Mouse (Mus musculus) frontal cortex, postnatal 14 days (tissue): Measurements from ENCODE around the gene Acod1.

Experiments used
- DNase-seq, 2 experiments: peaks; one replicate each; pipeline ENCODE4 v3.0.0; 2022; ENCODE audit warnings: low spot score in 2 of 2

Acod1 gene

DNA sequence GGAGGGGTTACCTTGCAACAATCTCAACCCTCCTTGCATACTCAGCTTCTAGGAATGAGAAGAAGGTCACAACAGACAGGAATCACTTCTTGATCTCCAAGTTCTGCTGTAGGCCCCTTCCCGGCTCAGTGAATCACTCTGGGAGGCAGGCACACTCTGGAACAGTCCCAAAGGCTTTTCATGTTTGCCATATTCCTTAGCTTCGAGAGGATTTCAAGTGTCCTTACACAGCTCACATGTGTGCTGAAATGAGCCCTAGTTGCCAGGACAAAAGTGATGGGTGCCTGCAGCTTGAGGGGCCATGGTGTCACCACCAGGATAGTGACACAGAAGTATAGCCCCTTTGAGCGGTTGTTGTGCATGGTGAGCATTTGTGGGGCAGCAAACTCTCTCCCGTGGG is 26.0 kb downstream of the Acod1 start:
- no peak for DNase-seq

DNA sequence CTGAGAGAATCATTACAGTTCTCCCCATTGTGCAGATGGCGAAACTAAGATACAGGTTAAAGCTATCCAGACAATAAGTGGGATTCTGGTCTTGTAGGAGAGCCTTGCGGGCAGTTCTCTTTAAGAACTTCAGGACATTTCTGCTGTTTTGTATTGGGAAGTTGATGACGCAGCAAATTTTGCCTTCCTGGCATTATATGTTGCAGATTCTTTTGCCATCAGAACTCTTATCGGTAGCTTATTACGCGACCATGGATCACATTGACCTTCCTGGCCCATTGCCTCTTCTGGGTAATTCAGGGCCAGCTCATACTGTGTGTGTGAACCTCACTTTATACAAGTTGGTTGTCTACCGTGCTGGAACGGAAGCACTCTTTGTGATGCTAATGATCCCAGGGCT is 27.0 kb downstream of the Acod1 start:
- no peak for DNase-seq

DNA sequence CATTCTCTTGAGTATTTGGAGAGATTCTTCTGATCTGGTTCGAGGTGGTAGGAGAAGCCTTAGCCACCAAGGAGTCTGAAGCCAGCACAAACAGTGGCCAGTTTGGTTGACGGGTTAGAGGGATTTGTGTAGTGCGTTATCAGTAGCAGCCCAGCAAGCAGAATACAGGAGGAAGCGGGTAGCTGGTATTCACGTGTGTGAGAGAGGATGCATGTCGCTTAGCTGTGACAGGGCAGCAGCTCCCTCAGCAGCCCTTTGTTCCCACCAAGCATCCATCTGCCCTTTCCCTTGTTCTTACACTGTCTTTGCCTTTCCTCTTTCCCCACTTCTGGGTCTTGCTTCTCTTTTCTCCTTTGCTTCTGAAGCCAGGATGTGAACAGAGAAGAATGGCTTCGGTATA is 28.4 kb downstream of the Acod1 start:
- no peak for DNase-seq

DNA sequence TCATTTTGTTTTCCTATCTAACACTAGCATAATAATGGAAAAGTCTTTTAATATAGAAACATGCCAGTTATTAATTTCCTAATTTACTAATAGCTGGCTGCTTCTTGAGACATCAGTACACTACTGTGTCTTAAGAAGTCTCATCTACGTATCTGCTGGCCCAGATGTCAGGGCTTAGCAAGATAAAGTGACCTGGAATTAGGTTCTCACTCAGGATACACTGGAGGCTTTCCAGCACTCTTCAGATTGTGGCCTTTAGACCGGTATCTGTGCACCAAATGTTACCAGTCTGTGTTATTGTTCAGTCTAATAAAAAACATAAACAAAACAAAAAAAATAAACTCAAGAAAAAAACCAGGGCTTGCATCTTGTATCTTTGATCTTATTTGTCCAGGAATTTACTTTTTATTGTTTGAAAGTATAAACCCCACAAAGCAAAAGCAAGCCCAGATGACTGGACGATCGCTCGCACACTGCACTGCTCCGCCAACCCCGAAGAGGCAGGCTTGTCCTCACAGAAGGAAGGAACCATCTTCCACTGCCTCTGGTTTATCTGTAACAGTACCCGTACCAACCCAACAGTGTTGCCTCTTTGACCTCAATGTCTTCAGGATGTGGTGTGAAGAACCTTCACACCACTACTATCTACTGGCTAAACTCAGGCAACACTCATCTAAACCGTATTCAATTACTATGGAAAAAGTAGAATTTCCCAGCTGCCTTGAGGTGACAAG is 30.7 kb downstream of the Acod1 start:
- no peak for DNase-seq

DNA sequence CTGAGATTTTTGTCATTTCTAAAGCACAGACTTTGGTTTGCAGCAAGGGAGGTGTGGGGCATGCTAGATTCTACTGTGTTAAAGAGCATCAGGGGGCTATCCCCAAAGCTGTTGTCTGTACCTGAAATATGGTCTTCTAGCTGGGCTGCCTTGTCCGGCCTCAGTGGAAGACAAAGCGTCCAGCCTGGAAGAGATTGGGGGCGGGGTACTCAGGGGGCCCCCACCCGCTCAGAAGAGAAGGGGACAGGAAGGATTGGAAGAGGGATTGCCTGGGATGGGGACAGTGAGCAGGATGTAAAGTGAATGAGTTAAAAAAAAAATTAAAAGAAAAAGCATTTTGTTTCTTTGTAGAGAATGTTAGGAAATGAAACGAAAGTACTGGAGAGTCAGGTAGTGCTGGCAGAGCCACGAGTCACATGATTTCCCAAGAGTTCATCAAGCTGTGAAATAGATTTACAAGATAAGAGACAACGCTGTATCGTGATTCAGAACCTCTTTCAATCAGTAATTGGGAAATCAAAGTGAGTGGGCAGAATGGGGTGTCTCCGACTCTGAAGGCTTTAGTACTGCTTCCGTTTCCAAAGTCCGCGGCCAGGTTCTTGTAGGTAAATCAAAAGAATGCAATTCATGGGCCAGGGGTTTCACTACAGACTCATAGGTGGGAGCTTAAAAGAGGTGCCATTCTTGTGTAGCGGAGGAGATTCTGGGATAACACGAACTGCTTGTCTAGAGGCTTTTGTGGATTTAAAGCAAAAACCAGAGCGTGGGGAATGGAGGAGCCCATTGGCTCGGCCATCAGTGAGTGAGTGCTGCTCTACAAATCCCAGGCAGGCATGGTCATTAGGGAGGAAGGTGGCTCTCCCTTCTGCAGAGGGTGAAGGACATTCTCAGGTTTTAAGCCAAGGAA is 31.5 kb downstream of the Acod1 start:
- DNase-seq, result no peak

DNA sequence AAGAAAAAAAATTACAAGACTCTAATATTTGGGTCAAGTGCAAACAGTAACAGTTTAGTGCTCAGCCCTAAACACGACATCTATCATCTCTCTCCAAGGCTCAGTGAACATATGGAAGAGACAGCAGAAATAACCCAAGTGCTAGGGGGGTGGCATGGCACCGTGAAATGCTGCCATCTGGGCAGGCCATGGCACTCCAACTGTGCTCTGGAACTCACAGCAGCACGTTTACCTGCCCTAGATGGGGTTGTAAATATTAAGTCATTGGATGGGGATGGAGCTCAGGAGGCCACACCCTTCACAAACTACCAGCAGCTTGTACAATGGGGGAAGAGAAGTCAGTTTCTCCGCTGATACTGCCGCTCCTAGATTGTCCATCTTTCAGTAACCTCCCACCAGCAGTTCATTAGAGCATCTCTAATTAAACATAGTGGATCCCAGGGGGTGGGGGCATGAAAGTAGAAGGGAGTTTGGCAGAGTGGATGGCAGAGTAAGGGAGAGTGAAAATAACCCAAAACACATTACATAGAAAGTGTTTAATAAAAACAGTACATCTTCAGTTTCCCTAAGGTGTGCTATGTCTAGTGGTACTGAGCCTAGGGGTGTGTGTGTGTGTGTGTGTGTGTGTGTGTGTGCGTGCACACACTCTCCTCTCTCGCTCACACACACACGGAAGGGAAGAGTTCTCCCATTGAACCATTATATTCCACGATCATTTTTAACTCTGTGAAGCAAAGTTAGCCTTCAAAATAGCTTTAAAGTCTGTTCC is 32.6 kb downstream of the Acod1 start:
- DNase-seq, result no peak

DNA sequence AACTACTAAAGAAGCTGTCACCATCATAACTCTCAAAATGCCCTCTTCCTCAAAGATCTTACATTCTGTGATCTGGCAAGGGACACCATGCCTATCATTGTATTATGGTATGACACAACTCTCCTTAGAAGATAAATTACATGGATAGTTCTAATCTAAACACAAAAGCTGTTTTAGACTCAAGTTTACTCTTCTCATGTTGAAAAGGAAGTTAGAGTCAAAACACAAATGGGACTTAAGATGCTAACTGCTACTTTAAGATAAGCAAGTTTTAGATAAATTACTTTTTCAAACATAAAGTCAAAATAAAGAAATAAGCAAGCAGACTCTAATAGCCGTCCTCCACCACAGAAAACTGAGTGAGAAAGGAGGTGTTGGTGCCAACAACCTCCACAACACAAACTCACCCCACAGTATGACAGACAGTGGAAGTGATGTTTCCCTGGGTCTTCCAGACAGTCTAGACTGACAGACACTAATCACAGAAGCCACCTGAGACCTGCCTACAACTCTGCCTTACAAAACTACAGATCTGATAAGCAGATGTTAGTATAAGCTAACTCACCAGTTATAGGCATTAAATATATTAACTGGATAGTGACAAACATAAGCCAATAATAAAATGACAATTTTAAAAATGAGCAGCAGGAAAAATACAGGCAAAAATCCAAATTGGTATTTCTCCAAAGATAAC is 39.2 kb downstream of the Acod1 start:
- no peak for DNase-seq

DNA sequence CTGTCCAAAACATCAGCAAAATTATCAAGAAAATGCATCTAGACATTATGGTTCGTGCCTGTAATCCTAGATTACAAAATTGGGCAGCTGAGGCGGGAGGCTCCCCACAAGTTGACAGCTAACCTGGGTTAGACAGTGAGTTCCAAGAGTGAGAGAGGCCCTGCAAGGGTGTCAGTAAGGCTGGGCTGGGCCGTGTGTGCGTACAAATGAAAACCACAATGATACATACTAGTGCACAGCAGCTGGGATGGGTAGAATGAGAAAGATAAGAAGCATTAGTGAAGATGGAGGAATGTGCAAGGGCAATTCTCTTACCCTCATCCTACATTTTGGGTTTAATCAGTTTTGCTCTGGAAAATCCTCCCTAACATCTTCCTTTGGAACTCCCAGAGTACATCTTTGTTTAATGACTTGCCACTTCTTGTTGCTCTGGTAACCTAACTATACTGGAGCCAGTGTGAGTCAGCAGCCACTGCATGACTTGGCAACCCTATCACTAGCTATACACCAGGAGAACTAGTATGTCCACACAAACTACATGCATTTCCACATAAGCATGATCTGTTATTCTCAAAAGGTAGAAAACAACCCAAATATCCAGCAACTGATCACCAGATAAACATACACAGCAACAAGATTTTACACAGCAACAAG is 40.0 kb downstream of the Acod1 start:
- no peak for DNase-seq

DNA sequence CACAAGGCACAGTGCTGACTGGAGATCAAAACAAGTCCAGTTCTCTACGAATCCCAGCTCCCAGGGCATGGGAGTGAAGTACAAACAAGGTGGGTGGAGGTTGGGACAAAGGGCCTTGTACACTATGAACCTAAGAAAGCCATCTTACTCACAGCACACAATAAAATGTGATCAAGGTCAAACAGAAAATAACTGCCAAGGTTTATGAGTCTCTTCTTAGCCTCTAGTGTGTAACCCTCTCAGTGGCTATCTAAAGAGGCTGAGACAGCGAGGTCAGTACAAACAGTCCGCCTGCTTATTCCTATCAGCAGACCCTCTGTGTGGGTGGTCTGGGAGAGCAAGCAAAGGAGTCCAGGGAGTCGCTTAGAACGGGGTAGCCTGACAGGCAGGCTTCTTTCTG is 41.1 kb downstream of the Acod1 start:
- DNase-seq, result no peak

DNA sequence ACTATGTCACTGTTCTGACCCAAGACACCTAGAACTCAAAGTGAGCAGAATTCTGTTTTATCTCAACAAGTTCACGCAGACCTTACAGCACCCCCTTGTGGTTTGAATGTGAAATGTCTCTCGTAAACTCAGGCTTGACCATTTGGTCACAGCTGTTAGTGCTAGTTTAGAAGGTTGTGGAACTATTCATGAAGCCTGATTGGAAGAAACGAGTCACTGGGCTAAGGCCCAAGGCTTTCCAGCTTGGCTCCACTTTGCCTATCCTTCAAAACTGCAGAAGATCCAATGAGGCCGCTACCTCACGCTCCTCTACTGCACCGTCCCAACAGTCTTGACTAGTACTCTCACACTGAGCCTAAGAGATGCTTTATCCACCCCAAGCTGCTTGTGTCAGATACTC is 41.8 kb downstream of the Acod1 start:
- no peak for DNase-seq

DNA sequence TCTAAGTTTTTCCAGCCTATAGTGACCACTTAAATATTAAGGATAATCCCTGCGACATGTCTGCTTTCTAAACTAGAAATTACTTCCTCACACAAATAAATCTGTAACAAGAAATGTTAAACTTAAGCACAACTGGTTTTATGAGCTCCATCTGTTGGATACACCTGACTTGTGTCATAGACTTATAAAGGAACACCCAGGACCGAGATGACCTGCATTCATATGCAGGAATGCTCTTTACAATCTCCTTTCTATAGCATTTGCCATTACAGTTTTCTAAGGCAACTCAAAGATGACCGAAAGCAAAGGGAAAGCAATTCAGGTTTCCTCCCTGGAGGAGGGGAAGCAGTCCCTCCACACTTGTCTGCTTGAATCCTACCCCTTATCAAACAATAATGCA is 46.5 kb downstream of the Acod1 start:
- no peak for DNase-seq

DNA sequence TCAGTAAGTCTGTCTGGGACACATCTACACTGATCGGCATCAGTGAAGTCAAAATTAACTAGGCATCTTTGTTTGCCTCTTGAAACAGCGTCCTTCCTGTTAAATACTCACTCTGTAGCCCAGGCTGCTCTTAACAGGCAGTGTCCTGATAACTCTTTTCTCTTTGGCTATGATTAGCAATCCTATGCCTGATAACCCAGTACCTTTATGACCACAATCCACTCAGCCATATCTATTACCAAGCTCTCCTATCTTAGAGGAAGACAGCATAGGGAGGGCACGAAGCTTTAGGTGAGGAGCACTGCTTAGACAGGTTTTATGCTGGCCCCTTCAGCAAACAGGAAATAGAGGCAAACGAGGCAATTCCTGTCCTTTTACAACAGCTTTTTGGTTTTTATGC is 46.9 kb downstream of the Acod1 start:
- DNase-seq, result no peak

DNA sequence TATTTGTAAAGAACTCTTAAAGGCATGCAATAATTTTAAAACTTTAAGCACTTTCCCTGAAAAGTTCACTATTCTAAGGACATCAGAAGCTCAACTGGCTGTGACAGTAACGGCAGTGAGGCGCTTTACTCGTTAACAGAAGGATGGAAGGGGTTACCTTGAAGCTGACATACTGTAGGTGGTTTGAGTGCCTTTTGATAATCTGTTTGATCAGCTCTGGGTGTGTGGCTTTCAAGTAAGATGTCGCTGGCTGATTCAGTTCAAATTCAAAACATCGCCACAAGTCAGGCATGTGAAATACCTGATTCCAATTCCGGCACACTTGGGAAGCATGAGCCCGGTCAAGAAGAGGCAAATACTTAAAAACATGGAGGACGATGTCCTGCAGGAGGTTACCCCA is 48.3 kb downstream of the Acod1 start:
- no peak for DNase-seq

DNA sequence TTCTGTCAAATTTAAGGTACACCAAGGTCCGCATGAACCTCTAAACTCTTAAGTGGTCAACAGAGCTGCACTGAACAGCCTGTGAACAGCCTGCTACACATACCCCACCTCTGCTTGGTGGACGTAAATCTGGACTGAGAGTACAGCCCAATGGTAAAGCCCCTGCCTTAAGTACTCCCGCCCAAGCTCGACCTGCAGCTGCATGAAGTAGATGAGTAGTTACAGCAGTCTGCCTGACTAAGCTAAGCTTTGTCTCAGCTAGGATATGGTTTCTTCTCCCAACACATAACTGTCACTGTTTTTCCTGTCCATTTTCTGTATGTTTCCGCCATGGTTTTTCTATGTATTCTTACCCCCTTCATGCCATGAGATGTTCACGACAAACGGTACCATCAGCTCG is 49.0 kb downstream of the Acod1 start:
- no peak for DNase-seq

DNA sequence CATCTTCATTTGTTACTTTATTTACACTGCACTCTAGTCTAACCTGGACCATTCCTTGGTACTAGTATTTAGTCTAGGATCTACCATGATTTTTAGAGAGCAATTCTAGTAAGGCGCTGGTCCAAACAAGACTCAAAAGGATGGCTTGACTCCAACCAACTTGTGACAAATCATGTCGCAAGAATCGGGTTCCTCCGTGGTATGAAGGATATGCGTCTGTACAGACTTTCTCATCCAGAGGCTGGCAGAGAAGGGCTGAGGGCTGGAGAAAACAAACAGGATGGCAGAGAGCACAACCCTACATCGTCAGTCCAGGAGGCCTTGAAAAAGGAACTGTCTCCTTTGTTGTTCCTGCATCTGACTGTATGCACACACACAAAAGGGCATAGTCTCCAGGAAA is 49.8 kb downstream of the Acod1 start:
- DNase-seq, result no peak

DNA sequence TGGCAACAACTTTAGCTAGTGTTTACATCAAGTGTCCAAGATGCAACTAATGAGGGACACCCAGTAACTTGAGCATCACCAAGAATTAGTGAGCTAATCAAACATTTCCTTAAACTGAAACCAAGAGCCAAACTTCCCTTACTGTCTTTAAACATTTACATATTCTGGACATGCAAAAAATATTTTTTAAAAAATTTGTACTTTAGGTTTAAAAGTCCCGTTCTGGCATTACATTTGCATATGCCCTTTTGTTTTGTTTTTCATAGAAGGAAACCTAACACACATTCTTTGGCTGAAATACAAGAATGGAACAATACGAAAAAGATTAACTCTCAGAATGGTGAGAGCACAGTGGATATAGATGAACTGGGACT is 51.4 kb downstream of the Acod1 start:
- no peak for DNase-seq

DNA sequence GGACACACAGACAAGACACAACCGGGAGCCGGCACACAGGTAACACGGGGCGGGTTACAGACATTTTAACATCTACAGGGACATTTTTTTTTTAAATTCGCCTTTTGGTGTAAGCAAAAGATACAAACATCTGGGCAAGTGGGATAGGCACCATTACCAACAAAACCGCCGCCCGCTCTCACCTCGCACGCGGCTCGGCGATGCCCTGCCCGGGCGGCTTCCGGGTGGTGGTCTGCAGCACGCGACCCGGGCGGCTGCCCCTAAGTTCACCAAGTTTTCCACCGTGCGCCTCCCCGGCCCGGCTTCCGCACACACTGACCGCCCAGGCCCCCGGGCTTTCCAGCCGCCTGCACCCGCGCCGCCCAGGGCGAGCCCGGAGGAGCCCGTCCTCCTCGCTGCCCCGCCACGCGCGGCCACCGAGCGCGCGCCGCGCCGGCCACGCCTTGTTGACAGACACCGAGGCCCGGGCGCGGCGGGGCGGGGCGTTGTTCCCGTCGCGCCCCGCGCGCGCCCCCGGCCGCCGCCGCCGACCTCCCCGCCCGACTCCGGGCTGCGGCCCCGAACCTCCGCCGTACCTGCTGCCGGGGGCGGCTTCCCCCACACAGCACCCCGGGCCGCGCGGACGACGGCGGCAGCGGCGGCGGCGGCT is 51.9 kb downstream of the Acod1 start:
- peak; percentile 35 to 57 for DNase-seq

DNA sequence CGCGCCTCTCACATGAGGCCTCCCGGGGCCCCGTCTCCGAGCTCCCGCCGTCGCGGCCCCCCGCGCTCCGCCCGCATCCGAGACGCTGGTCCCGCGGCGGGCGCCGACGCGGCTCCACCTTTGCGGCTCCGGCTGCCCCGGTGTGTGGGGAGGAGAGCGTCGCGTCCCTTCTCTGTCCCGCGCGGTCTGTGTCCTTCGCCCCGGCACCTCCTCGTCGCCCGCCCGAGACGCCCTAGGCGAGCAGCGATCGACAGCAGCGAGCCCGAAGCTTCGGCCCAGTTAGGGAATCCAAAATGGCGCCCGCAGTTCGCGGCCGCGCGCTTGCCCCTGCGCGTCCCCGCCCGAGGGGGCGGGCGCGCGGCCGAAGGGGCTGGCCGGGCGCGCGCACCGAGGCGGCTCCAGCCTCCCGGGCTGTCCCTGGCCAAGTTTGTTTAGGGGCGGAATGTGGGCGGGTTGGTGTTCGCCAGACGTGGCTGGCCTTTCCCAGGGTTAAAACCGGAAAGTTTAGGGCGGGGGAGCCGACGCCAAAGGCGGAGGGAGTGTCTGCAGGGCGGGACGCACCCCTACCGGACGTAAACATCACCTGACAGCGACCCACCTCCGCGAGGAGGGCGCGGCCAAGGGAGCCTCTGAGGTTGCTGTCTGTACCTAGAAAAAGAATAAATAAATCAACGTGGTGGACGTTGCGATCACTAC is 52.6 kb downstream of the Acod1 start, which contains the start of gene Fbxl3:
Fbxl3 (minus strand) TSS at position 329 of the 696 bp plus-strand sequence.
- peak; percentile 67 to 71 for DNase-seq

DNA sequence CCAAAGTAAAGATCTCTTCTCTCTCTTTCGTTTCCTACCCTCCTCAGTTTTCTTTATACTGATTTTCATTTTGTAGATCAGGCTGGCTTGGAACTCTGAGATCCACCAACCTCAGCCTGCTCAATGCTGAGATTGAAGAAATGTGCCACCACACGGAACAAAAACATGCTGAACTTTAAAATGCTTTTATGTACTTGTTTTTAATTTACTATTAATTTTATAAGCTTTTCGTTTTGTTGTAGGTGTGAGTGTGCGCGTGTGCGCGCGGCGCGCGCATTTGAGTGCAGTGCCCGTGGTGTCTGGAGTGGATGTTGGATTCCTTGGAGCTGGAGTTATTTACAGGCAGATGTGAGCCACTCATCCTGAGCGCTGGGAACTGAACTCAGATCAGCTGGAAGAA is 53.5 kb downstream of the Acod1 start:
- no peak for DNase-seq

DNA sequence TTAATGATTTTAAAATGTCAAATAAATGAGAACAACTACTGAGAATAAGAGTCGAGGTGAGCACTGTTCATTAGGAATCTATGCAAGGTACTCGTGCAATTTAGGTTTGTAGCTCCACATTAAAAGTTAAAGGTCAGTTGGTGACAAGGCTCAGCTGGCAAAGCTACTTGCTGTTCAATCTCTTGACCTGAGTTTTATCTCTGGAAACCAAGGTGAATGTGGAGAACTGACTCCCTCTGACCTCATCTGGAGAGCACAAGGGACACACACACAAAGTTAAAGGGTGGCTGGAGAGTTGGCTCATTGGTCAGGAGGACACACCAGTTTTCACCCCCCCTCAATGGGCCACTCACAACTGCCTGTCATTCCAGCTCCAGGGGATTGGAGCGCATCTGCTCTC is 54.4 kb downstream of the Acod1 start:
- no peak for DNase-seq
